Mouse (Mus musculus): ENCODE results near the gene Cyp2w1. TPM values are rescaled to one million over a fixed set of nuclear protein-coding genes. Genes with fewer than 3 reads are reported as not detected.
A peak's percentile ranks its signal among the peaks of the same experiment; 100 is the strongest.

The Cyp2w1 gene
- total and polyA plus RNA-seq, 2 experiments from 2014 or later, result not detected

DNA sequence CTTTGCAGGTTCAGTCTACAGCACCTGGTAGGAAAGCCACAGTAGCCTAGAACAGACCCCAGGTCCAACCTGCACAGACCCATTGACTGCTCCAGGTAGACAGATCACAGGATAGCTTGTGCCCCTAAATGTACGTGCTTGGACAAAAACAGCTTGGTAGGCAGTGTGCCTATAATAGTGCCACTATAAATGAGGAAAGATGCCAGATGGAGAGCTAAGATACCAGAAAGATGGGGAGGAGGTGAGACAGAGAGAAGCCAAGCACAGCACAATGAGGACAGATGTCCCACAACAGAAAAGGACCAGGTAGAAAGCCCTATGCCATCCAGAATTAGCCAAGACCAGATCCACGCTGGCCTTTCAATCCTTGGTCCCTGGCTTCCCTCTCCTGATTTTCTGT is 49.7 kb downstream of the Cyp2w1 start:
- Histone ChIP-seq H3K4me3 (ENCODE audit: low read depth, low read length) (no peak overlapping the region), H3K27ac (ENCODE audit: low read depth, low read length) (no peak overlapping the region), H3K9ac (replicated peaks; ENCODE audit: low read length, poor library complexity, severe bottlenecking) (0 out of 2 replicates have a peak overlapping the region, but pooled peaks have one; percentile 8), H3K4me1 (ENCODE audit: insufficient read depth, low read length) (no peaks in the 10 kb centered on the region), H3K27me3 (ENCODE audit: insufficient read depth, low read length) (no peaks in the 10 kb centered on the region), H3K9me3 (ENCODE audit: low read length) (no peaks in the 10 kb centered on the region), H3K36me3 (ENCODE audit: insufficient read depth, low read length) (no peaks in the 10 kb centered on the region), H3K4me2 (ENCODE audit: low read depth, low read length, poor library complexity, severe bottlenecking) (no peak overlapping the region)
- DNase-seq (ENCODE audit: low spot score) (no peak), ATAC-seq (ENCODE audit: low FRiP score) (no peak)
- no peak for TF ChIP-seq CTCF (IDR thresholded peaks at IDR 0.05)
- whole genome bisulfite sequencing, result 97% methylated on average over 2 of the region's 2 CpGs

- Histone ChIP-seq H3K27ac (ENCODE audit: low read depth, low read length) (no peak overlapping the region), H3K36me3 (ENCODE audit: insufficient read depth, low read length) (no peaks in the 10 kb centered on the region), H3K27me3 (ENCODE audit: insufficient read depth, low read length) (no peaks in the 10 kb centered on the region), H3K4me2 (ENCODE audit: low read depth, low read length, poor library complexity, severe bottlenecking) (no peak overlapping the region), H3K4me1 (ENCODE audit: insufficient read depth, low read length) (no peaks in the 10 kb centered on the region), H3K9me3 (ENCODE audit: low read length) (no peaks in the 10 kb centered on the region), H3K9ac (replicated peaks; ENCODE audit: low read length, poor library complexity, severe bottlenecking) (no peak overlapping the region), H3K4me3 (ENCODE audit: low read depth, low read length) (no peak overlapping the region)
- DNase-seq (ENCODE audit: low spot score), result no peak
- no peak for TF ChIP-seq CTCF (IDR thresholded peaks at IDR 0.05)
- ATAC-seq (ENCODE audit: low FRiP score), result no peak
- WGBS, result 88% methylated on average over 8 of the region's 8 CpGs
Observed at GRCm38 (mm10) chr5:139403692-139404260, 51.4 kb downstream of the Cyp2w1 start.

DNA sequence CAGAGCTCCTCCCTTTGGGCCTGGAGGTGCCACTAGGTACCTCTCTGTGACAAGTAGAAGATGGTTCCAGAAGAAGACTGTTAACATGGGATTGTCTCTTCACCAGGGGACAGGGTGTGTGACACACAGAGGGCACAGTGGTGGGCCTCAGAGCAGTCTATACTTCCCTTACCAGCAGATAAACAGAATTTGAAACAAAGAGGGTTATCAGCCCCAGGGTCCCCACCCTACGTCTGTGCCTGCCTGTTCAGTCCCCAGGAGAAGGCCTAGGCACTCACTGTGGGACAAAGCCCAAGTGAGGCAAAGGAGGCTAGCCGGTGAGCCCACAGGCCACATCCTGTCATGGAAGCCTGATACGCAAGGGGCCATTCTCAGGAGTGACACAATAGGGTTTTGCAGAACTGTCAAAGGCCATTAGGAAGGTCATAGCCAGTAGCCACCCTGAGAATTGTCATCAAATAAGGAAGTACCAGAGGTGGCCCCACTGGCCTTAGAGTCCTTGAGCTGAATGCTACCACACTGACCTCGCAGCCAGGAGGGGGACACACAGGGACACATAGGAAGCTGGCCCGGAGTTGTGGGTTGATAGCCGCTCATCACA is 52.5 kb downstream of the Cyp2w1 start, which contains the start of gene C130050O18Rik:
C130050O18Rik (plus strand) TSS at position 480 of the 601 bp plus-strand sequence.
- H3K27me3 ChIP-seq (ENCODE audit: insufficient read depth, low read length), result no peaks in the 10 kb centered on the region
- ATAC-seq (ENCODE audit: low FRiP score) (no peak), DNase-seq (ENCODE audit: low spot score) (no peak)
- no peak within 1 kb of the TSS for H3K4me2 ChIP-seq (ENCODE audit: low read depth, low read length, poor library complexity, severe bottlenecking)
- no peak for TF ChIP-seq CTCF (IDR thresholded peaks at IDR 0.05)
- H3K4me1 ChIP-seq (ENCODE audit: insufficient read depth, low read length), result no peaks in the 10 kb centered on the region
- H3K9ac ChIP-seq (replicated peaks; ENCODE audit: low read length, poor library complexity, severe bottlenecking), result no peak within 1 kb of the TSS
- H3K36me3 ChIP-seq (ENCODE audit: insufficient read depth, low read length), result no peaks in the 10 kb centered on the region
- H3K9me3 ChIP-seq (ENCODE audit: low read length), result no peaks in the 10 kb centered on the region
- no peak within 1 kb of the TSS for H3K4me3 ChIP-seq (ENCODE audit: low read depth, low read length)
- 90% methylated on average over 6 of the region's 6 CpGs for WGBS
- H3K27ac ChIP-seq (ENCODE audit: low read depth, low read length), result no peak within 1 kb of the TSS

GRCm38 (mm10) chr5:139405478-139405877 is 53.1 kb downstream of the Cyp2w1 start:
- H3K4me3 ChIP-seq (ENCODE audit: low read depth, low read length), result no peak overlapping the region
- no peak for DNase-seq (ENCODE audit: low spot score)
- 82% methylated on average over 7 of the region's 7 CpGs for WGBS
- H3K27me3 ChIP-seq (ENCODE audit: insufficient read depth, low read length), result no peaks in the 10 kb centered on the region
- no peaks in the 10 kb centered on the region for H3K36me3 ChIP-seq (ENCODE audit: insufficient read depth, low read length)
- no peak for TF ChIP-seq CTCF (IDR thresholded peaks at IDR 0.05)
- no peak for ATAC-seq (ENCODE audit: low FRiP score)
- no peaks in the 10 kb centered on the region for H3K9me3 ChIP-seq (ENCODE audit: low read length)
- no peak overlapping the region for H3K9ac ChIP-seq (replicated peaks; ENCODE audit: low read length, poor library complexity, severe bottlenecking)
- H3K4me2 ChIP-seq (ENCODE audit: low read depth, low read length, poor library complexity, severe bottlenecking), result no peak overlapping the region
- H3K4me1 ChIP-seq (ENCODE audit: insufficient read depth, low read length), result no peaks in the 10 kb centered on the region
- H3K27ac ChIP-seq (ENCODE audit: low read depth, low read length), result no peak overlapping the region

GRCm38 (mm10) chr5:139405953-139406352 is 53.5 kb downstream of the Cyp2w1 start:
- Histone ChIP-seq H3K27me3 (ENCODE audit: insufficient read depth, low read length) (no peaks in the 10 kb centered on the region), H3K27ac (ENCODE audit: low read depth, low read length) (no peak overlapping the region), H3K4me2 (ENCODE audit: low read depth, low read length, poor library complexity, severe bottlenecking) (no peak overlapping the region), H3K4me1 (ENCODE audit: insufficient read depth, low read length) (no peaks in the 10 kb centered on the region), H3K9me3 (ENCODE audit: low read length) (no peaks in the 10 kb centered on the region), H3K9ac (replicated peaks; ENCODE audit: low read length, poor library complexity, severe bottlenecking) (no peak overlapping the region), H3K36me3 (ENCODE audit: insufficient read depth, low read length) (no peaks in the 10 kb centered on the region), H3K4me3 (ENCODE audit: low read depth, low read length) (no peak overlapping the region)
- DNase-seq (ENCODE audit: low spot score) (no peak), ATAC-seq (ENCODE audit: low FRiP score) (no peak)
- 73% methylated on average over 3 of the region's 3 CpGs for WGBS
- no peak for TF ChIP-seq CTCF (IDR thresholded peaks at IDR 0.05)

MicroRNAs encoded within 50 kb of the gene (microRNA counts, 519-probe panel; counts per million panel counts)
- 528 counts per million, percentile 58 among the panel's probes with 10 or more counts for microRNA mmu-miR-339-3p
- 528 counts per million, percentile 58 among the panel's probes with 10 or more counts for microRNA mmu-miR-339-5p

Small RNAs within 50 kb of the gene (microRNA-seq; reads per million reads assigned to microRNA genes)
- 396 reads per million, percentile 61 among the genes with 10 or more reads in this experiment for gene Mir339 (ENCODE audit: borderline number of aligned reads)

Other genes starting within 250 kb of the Cyp2w1 start
- gene Prkar1b, start 202.6 kb upstream of the Cyp2w1 start, total RNA-seq (2014; rRNA removed), result 312 and 397 TPM in 2 replicates
- gene Prkar1b, start 202.6 kb upstream of the Cyp2w1 start, polyA plus RNA-seq (2015; fragmentation: Nextera tagmentation; extraction: Ambion mirVana), result 415 and 445 TPM in 2 replicates
- gene Dnaaf5, start 202.4 kb upstream of the Cyp2w1 start, total RNA-seq (2014; rRNA removed), result 11.6 and 14.0 TPM in 2 replicates
- 1.9 and 2.9 TPM in 2 replicates for gene Dnaaf5, start 202.4 kb upstream of the Cyp2w1 start, polyA plus RNA-seq (2015; fragmentation: Nextera tagmentation; extraction: Ambion mirVana)
- gene Sun1, start 152.0 kb upstream of the Cyp2w1 start, total RNA-seq (2014; rRNA removed), result 63.6 and 75.0 TPM in 2 replicates
- gene Sun1, start 152.0 kb upstream of the Cyp2w1 start, polyA plus RNA-seq (2015; fragmentation: Nextera tagmentation; extraction: Ambion mirVana), result 32.1 and 35.3 TPM in 2 replicates
- gene Get4, start 100.3 kb upstream of the Cyp2w1 start, total RNA-seq (2014; rRNA removed), result 48.5 and 48.9 TPM in 2 replicates
- 135 and 142 TPM in 2 replicates for gene Get4, start 100.3 kb upstream of the Cyp2w1 start, polyA plus RNA-seq (2015; fragmentation: Nextera tagmentation; extraction: Ambion mirVana)
- gene Adap1, start 27.0 kb upstream of the Cyp2w1 start, total RNA-seq (2014; rRNA removed), result 234 and 253 TPM in 2 replicates
- 141 and 152 TPM in 2 replicates for gene Adap1, start 27.0 kb upstream of the Cyp2w1 start, polyA plus RNA-seq (2015; fragmentation: Nextera tagmentation; extraction: Ambion mirVana)
- gene Cox19, start 1.2 kb upstream of the Cyp2w1 start, total RNA-seq (2014; rRNA removed), result 95.5 and 98.5 TPM in 2 replicates
- 79.4 and 90.0 TPM in 2 replicates for gene Cox19, start 1.2 kb upstream of the Cyp2w1 start, polyA plus RNA-seq (2015; fragmentation: Nextera tagmentation; extraction: Ambion mirVana)
- gene Gpr146, start 25.1 kb downstream of the Cyp2w1 start, total RNA-seq (2014; rRNA removed), result 4.1 and 5.6 TPM in 2 replicates
- 3.0 and 3.9 TPM in 2 replicates for gene Gpr146, start 25.1 kb downstream of the Cyp2w1 start, polyA plus RNA-seq (2015; fragmentation: Nextera tagmentation; extraction: Ambion mirVana)
- 0.19 TPM in 1 of 2 replicates, not detected in the other for gene C130050O18Rik, start 52.7 kb downstream of the Cyp2w1 start, total RNA-seq (2014; rRNA removed)
- gene C130050O18Rik, start 52.7 kb downstream of the Cyp2w1 start, polyA plus RNA-seq (2015; fragmentation: Nextera tagmentation; extraction: Ambion mirVana), result 0.17 TPM in 1 of 2 replicates, not detected in the other
- 5.8 and 8.9 TPM in 2 replicates for gene Gper1, start 70.5 kb downstream of the Cyp2w1 start, total RNA-seq (2014; rRNA removed)
- gene Gper1, start 70.5 kb downstream of the Cyp2w1 start, polyA plus RNA-seq (2015; fragmentation: Nextera tagmentation; extraction: Ambion mirVana), result 5.8 and 7.1 TPM in 2 replicates
- gene 3110082I17Rik, start 107.9 kb downstream of the Cyp2w1 start, total RNA-seq (2014; rRNA removed), result 4.3 and 7.9 TPM in 2 replicates
- gene 3110082I17Rik, start 107.9 kb downstream of the Cyp2w1 start, polyA plus RNA-seq (2015; fragmentation: Nextera tagmentation; extraction: Ambion mirVana), result 14.9 and 15.1 TPM in 2 replicates
- gene Zfand2a, start 131.9 kb downstream of the Cyp2w1 start, total RNA-seq (2014; rRNA removed), result 56.5 and 60.6 TPM in 2 replicates
- 30.4 and 35.0 TPM in 2 replicates for gene Zfand2a, start 131.9 kb downstream of the Cyp2w1 start, polyA plus RNA-seq (2015; fragmentation: Nextera tagmentation; extraction: Ambion mirVana)
- 21.2 and 24.3 TPM in 2 replicates for gene Uncx, start 190.9 kb downstream of the Cyp2w1 start, total RNA-seq (2014; rRNA removed)
- gene Uncx, start 190.9 kb downstream of the Cyp2w1 start, polyA plus RNA-seq (2015; fragmentation: Nextera tagmentation; extraction: Ambion mirVana), result 15.5 and 20.0 TPM in 2 replicates

All from midbrain, postnatal 0 days (tissue).